Mouse (Mus musculus) kidney, embryonic 14.5 days (tissue): ENCODE results near the gene Ldhd. TPM values are rescaled to one million over a fixed set of nuclear protein-coding genes. Genes with fewer than 3 reads are reported as not detected.

ENCODE experiments used
- ATAC-seq: fragments of 200-750 bp; cut with Nextera tagmentation; 2 replicates; pipeline ENCODE4 v1.8.0; 2017; ENCODE audit warnings: moderate number of reproducible peaks, mild to moderate bottlenecking, moderate TSS enrichment, moderate library complexity; ENCODE audit not compliant: low FRiP score, low TSS enrichment
- H3K27ac ChIP-seq: fragments of 300-500 bp; sonication (generic); 2 replicates; pipeline ENCODE4 v1.5.1; 2014; ENCODE audit warnings: low read depth, mild to moderate bottlenecking, low read length, moderate library complexity, mixed read lengths
- H3K27me3 ChIP-seq: fragments of 300-500 bp; sonication (generic); 2 replicates; pipeline ENCODE4 v1.6.1; 2014; ENCODE audit warnings: mild to moderate bottlenecking, low read length; ENCODE audit not compliant: control insufficient read depth, insufficient read depth
- H3K36me3 ChIP-seq: fragments of 300-500 bp; sonication (generic); 2 replicates; pipeline ENCODE4 v1.6.1; 2014; ENCODE audit warnings: low read length, mixed read lengths; ENCODE audit not compliant: control insufficient read depth, insufficient read depth
- H3K4me1 ChIP-seq: fragments of 300-500 bp; sonication (generic); 2 replicates; pipeline ENCODE4 v1.6.1; 2014; ENCODE audit warnings: low read length, mixed read lengths; ENCODE audit not compliant: control insufficient read depth, insufficient read depth
- H3K4me2 ChIP-seq: fragments of 300-500 bp; sonication (generic); replicated peaks from 2 replicates; pipeline ENCODE4 v1.6.1; 2014; ENCODE audit warnings: low read depth, mild to moderate bottlenecking, low read length
- H3K4me3 ChIP-seq: fragments of 300-500 bp; sonication (generic); 2 replicates; pipeline ENCODE4 v1.5.1; 2014; ENCODE audit warnings: mild to moderate bottlenecking, low read length
- H3K9ac ChIP-seq: fragments of 300-500 bp; sonication (generic); 2 replicates; pipeline ENCODE4 v1.6.1; 2014; ENCODE audit warnings: low read depth, mild to moderate bottlenecking, low read length, moderate library complexity
- H3K9me3 ChIP-seq: fragments of 300-500 bp; sonication (generic); 2 replicates; pipeline ENCODE4 v1.6.1; 2016; ENCODE audit warnings: low read length; ENCODE audit not compliant: control insufficient read depth
- WGBS: fragments of 180-500 bp; shearing (Covaris S2); extraction: QIAGEN DNeasy Blood & Tissue Kit; methylation state at CpG from one replicate; pipeline ENCODE4 v1.1.7; 2014; 5-methylcytosine and 5-hydroxymethylcytosine counted together
- polyA plus RNA-seq: library from polyadenylated mRNA; unstranded; fragments of >200 nt; fragmentation: Nextera tagmentation; extraction: Ambion mirVana; gene quantifications from 2 replicates; pipeline ENCODE4 v1.2.1, GENCODE M21; 2014

Gene Ldhd
- polyA plus RNA-seq, 1 experiment from 2014 or later = 0.99 TPM

DNA sequence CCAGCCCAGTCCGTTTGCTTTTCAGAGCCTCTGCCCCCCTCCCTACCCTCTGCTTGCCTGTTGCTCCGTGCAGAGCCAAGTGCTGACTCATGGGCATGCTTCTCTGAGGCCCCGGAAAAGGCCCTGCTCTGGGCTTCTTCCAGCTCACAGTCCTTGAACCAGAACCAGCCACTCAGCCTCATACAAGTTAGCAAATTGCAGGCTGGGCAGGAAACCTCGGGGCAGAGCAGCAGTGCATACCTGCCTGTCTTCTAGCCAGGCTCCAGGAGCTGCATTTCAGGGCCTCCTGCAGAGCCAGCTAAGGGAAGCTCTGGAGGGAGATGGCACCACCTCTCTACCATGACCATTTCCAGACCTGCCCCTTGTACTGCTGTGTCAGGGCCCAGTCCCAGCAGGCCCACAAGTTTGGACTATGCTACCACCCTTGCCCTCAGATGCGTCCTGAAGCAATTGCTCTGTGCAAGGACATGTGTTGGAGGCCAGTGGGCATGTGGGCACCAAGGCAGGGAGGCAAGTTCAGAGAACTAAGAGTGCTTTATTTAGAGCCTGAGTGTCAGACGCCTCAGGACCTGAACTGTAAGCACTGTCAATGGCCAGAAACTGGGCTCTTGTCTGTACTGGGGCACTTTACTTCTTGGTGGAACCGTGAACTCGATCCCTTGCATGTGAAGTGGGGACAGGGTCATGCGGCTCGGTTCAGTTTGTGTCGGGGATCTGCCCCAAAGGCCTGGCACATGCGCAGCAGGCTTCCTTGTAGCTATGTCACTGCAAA lies 5.9 kb downstream of the Ldhd start:
- no peaks in the 10 kb centered on the region for H3K9me3 ChIP-seq
- peaks cover 22% of the 10 kb centered on the region for H3K36me3 ChIP-seq
- no peaks in the 10 kb centered on the region for H3K4me1 ChIP-seq
- no peak overlapping the region for H3K4me2 ChIP-seq
- no peak for ATAC-seq
- WGBS = 82% methylated on average over 12 of the region's 12 CpGs
- no peak overlapping the region for H3K9ac ChIP-seq
- H3K27ac ChIP-seq = 0 out of 2 replicates have a peak overlapping the region, but pooled peaks have one; percentile 11
- H3K4me3 ChIP-seq = no peak overlapping the region
- no peaks in the 10 kb centered on the region for H3K27me3 ChIP-seq

DNA sequence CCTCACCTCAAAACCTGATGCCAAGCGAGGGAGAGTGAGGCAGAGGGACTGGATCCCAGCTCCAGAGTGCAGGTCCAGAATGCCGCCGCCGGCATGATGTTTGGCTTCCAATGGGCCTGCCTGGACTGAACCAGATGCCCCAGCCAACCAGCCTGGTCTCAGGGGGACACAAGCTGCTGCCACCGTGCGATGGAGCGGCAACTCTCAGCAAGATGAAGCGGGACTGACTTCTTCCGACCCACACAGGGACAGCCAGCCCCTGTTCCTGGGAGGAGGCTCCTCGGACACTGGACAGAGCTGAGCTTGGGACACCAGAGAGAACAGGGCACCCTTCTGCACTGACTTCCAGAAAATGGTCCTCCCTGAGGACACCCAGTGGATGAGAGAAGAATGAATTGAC lies 7.6 kb downstream of the Ldhd start:
- no peak for ATAC-seq
- H3K9me3 ChIP-seq = no peaks in the 10 kb centered on the region
- no peak overlapping the region for H3K9ac ChIP-seq
- no peak overlapping the region for H3K4me3 ChIP-seq
- WGBS = 87% methylated on average over 10 of the region's 10 CpGs
- no peak overlapping the region for H3K4me2 ChIP-seq
- no peak overlapping the region for H3K27ac ChIP-seq
- no peaks in the 10 kb centered on the region for H3K27me3 ChIP-seq
- H3K36me3 ChIP-seq = peaks cover 24% of the 10 kb centered on the region
- no peaks in the 10 kb centered on the region for H3K4me1 ChIP-seq

DNA sequence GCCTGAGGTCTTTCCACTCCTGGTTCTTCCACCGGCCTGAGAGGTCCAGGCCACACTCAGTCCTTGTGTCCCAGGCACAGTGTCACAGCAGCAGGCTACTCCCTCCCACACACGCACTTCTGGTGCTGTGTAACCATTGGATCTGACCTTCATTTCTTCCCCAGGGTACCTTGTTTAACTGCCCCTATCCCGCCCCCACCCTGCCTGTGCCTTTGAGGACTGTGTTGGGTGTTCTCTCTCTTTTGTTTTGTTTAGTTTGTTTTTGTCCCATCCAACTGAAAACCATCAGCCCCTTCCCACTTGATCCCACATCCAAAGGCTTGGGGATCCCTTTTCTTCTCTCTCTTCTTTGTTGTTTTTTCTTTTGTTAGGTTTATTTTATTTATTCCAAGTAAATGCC lies 8.1 kb downstream of the Ldhd start:
- WGBS = 81% methylated on average over 3 of the region's 3 CpGs
- H3K4me2 ChIP-seq = no peak overlapping the region
- H3K27me3 ChIP-seq = no peaks in the 10 kb centered on the region
- H3K9me3 ChIP-seq = no peaks in the 10 kb centered on the region
- no peak overlapping the region for H3K4me3 ChIP-seq
- H3K27ac ChIP-seq = no peak overlapping the region
- H3K9ac ChIP-seq = no peak overlapping the region
- peaks cover 24% of the 10 kb centered on the region for H3K36me3 ChIP-seq
- H3K4me1 ChIP-seq = no peaks in the 10 kb centered on the region
- no peak for ATAC-seq

DNA sequence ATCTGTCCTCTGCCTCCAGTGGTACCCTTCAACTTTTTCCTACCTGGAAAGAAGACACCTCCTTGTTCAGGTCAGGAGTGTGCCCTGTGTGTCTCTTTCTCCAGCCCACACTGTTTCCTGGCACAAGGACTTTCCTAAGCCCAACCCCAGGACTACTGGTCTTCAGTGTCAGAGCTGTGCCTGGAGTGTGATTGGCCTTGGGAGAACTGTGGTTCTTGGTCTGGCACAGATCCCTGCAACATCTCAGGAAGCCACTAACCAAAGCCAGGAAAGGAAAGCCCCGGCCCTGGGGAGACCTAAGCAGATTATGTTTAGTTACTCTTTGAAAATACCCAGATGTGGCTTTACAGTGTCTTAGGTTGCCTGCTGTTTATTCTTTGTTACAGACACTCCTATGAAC lies 10.2 kb downstream of the Ldhd start:
- Histone ChIP-seq H3K4me2 (no peak overlapping the region), H3K27me3 (no peaks in the 10 kb centered on the region), H3K27ac (no peak overlapping the region), H3K9me3 (no peaks in the 10 kb centered on the region), H3K9ac (no peak overlapping the region), H3K4me1 (no peaks in the 10 kb centered on the region), H3K4me3 (no peak overlapping the region), H3K36me3 (peaks cover 24% of the 10 kb centered on the region)
- WGBS = 73% methylated on average over 1 of the region's 1 CpGs
- ATAC-seq = no peak

DNA sequence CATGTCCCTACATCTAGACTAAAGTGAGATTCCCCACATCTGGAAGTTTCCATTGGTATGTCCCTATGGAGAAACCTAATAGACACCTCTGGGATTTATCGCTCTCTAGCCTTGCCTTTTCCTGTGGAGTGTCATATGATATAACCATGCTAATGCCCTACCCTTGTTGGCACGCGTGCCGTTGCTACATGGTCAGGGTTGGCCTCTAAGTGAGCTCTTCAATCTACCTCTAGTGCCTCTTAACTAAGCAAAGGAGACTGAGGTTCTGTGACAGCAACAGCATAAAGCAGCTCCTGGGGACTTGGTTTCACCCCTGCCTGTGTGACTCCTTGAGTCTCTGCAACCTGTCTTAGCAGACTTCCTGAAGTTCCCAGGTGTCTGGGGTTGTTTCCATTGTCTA lies 11.9 kb downstream of the Ldhd start:
- ATAC-seq = no peak
- H3K4me1 ChIP-seq = no peaks in the 10 kb centered on the region
- 86% methylated on average over 4 of the region's 4 CpGs for WGBS
- no peak overlapping the region for H3K4me2 ChIP-seq
- no peak overlapping the region for H3K27ac ChIP-seq
- no peaks in the 10 kb centered on the region for H3K27me3 ChIP-seq
- no peak overlapping the region for H3K9ac ChIP-seq
- no peak overlapping the region for H3K4me3 ChIP-seq
- no peaks in the 10 kb centered on the region for H3K9me3 ChIP-seq
- peaks cover 24% of the 10 kb centered on the region for H3K36me3 ChIP-seq

DNA sequence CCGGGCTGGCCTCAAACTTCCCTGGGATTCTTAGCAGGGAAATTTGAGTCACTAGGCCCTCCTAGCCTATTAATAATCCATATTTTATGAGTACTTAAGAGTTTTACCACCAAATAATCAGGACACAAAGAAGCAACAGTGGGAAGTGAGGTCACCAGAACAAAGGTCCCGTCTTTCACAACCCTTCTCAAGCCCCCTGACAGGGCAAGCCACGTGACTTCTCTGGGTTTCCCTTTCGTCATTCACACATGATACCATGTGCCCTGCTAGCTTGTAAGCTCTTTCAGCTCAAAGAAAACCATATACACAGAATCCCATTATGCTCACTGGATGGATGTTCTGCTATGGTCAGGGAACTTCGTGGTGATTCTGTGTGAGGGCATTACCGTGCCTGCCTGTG lies 12.4 kb downstream of the Ldhd start:
- 73% methylated on average over 6 of the region's 6 CpGs for WGBS
- Histone ChIP-seq H3K4me1 (no peaks in the 10 kb centered on the region), H3K4me2 (no peak overlapping the region), H3K36me3 (peaks cover 20% of the 10 kb centered on the region), H3K27me3 (no peaks in the 10 kb centered on the region), H3K9me3 (no peaks in the 10 kb centered on the region), H3K4me3 (no peak overlapping the region), H3K27ac (no peak overlapping the region), H3K9ac (no peak overlapping the region)
- no peak for ATAC-seq

DNA sequence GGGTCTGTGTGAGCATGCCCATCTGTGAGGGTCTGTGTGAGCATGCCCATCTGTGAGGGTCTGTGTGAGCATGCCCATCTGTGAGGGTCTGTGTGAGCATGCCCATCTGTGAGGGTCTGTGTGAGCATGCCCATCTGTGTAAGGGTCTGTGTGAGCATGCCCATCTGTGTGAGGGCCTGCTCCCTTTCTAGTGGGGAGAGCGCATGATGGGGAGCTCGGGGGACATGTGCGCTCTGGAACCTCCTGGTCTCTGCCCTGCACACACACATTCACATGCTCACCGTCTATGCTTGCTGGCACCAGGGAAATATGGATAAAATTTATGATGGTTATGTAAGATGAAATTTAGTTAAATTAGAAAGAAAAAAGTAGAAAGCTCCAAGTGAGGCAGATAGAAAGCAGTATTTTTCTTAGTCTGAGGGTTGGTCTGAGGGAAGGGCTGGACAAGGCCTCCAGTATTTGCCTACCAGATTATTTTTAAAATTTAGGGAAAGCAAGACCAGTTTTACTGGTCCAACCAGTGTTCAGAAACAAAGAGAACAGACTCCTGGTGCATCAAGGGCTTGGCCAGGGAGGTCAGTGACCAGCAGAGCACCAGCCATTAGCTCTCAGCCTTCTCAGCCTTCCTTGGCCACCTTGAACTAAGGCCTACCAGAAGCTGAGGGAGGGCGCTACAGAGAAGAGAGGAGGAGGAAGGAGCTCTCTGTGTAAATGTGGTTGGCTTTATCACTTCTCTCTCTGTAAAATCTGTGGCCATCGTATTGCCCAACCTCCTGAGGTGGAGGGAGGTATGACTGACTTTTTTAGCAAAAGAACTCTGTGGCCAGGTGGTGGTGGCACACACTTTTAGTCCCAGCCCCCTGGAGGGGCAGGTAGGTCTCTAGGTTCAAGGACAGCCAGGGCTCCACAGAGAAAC lies 15.1 kb downstream of the Ldhd start:
- Histone ChIP-seq H3K4me2 (no peak overlapping the region), H3K27me3 (no peaks in the 10 kb centered on the region), H3K9ac (no peak overlapping the region), H3K27ac (no peak overlapping the region), H3K4me1 (no peaks in the 10 kb centered on the region), H3K4me3 (no peak overlapping the region), H3K9me3 (no peaks in the 10 kb centered on the region), H3K36me3 (peaks cover 3% of the 10 kb centered on the region; the same call in 1 of the 2 replicates)
- 92% methylated on average over 6 of the region's 6 CpGs for WGBS
- ATAC-seq = no peak

DNA sequence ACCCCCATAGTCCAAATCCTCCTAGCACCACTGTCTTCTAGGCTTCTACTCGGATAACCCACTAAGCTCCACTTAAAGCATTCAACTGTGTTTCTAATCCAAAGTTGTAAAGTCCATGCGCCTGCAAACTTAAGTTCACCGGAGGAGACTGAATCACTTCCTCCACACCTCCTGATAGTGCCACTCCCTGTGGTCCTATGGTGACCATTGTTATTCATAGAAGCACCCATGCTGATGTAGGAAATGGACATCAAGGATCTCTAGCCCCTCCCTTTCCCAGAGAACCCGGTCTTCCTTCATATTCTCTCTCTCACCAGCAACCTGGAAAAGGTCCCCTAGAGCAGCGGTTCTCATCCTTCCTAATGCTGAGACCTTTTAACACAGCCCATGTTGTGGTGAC lies 17.0 kb downstream of the Ldhd start:
- Histone ChIP-seq H3K27me3 (no peaks in the 10 kb centered on the region), H3K4me3 (no peak overlapping the region), H3K36me3 (0 out of 2 replicates have a peak, but pooled peaks cover 5% of the 10 kb centered on the region), H3K4me1 (no peaks in the 10 kb centered on the region), H3K9me3 (no peaks in the 10 kb centered on the region), H3K9ac (no peak overlapping the region), H3K27ac (no peak overlapping the region), H3K4me2 (no peak overlapping the region)
- no peak for ATAC-seq
- 80% methylated on average over 5 of the region's 5 CpGs for WGBS

DNA sequence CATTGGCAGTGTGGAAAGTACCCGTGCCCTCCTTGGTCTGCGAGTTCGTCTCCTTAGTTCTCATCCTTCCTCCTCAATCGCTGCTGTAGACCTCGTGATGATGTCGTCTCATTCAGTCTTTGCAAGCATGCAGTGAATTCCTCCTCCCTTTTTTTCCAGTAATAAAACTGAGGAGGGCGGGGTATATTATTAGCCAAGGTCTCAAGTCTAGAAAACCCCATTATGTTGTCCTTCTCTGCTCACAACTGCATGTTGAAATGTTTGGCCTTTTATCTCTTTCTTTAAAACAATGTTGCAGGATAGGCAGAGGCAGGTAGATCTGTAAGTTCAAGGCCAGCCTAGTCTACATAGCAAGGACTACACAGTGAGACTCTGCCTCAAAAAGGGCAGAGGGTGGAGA lies 22.8 kb downstream of the Ldhd start:
- Histone ChIP-seq H3K27me3 (no peaks in the 10 kb centered on the region), H3K9ac (no peak overlapping the region), H3K4me3 (no peak overlapping the region), H3K4me2 (no peak overlapping the region), H3K27ac (no peak overlapping the region), H3K36me3 (0 out of 2 replicates have a peak, but pooled peaks cover 5% of the 10 kb centered on the region), H3K9me3 (no peaks in the 10 kb centered on the region), H3K4me1 (0 out of 2 replicates have a peak, but pooled peaks cover 9% of the 10 kb centered on the region)
- 88% methylated on average over 7 of the region's 7 CpGs for WGBS
- ATAC-seq = no peak
